Mouse (Mus musculus) thymus, adult 2 months (tissue): ENCODE data around the gene Klhl26. TPM values are rescaled to one million over a fixed set of nuclear protein-coding genes. Genes with fewer than 3 reads are reported as not detected.

Experiments used
- DNase-seq: peaks from one replicate; pipeline ENCODE4 v3.0.0; 2021
- H3K27ac ChIP-seq: fragments of 200-500 bp; 2 replicates; pipeline ENCODE4 v1.5.1; 2012; ENCODE audit warnings: low read length, control low read depth; ENCODE audit not compliant: control insufficient read depth, insufficient read depth
- H3K27me3 ChIP-seq: fragments of 200-500 bp; 2 replicates; pipeline ENCODE4 v1.6.1; 2012; ENCODE audit warnings: mild to moderate bottlenecking, low read length, moderate library complexity, mixed read lengths; ENCODE audit not compliant: control insufficient read depth, insufficient read depth
- H3K36me3 ChIP-seq: fragments of 200-500 bp; 2 replicates; pipeline ENCODE4 v1.6.1; 2012; ENCODE audit warnings: mild to moderate bottlenecking, low read length, moderate library complexity; ENCODE audit not compliant: control insufficient read depth, insufficient read depth
- H3K4me1 ChIP-seq: fragments of 200-500 bp; replicated peaks from 2 replicates; pipeline ENCODE4 v1.6.1; 2012; ENCODE audit warnings: low read length; ENCODE audit not compliant: control insufficient read depth, insufficient read depth
- H3K4me3 ChIP-seq: fragments of 200-500 bp; 2 replicates; pipeline ENCODE4 v1.5.1; 2012; ENCODE audit warnings: mild to moderate bottlenecking, low read length, control low read depth, moderate library complexity; ENCODE audit not compliant: control insufficient read depth, insufficient read depth
- CTCF ChIP-seq: fragments of 200-500 bp; IDR thresholded peaks from 2 replicates; pipeline ENCODE4 v1.5.1; 2012; ENCODE audit warnings: mild to moderate bottlenecking, control low read depth, low read length, moderate library complexity, borderline replicate concordance; ENCODE audit not compliant: control insufficient read depth, poor library complexity, insufficient read depth; ENCODE audit errors: extremely low read depth
- POLR2A ChIP-seq: fragments of 200-500 bp; IDR thresholded peaks from 2 replicates; pipeline ENCODE4 v1.6.1; 2012; ENCODE audit warnings: mild to moderate bottlenecking, low read length, control low read depth, moderate library complexity; ENCODE audit not compliant: control insufficient read depth, poor library complexity, insufficient read depth; ENCODE audit errors: extremely low read depth
- WGBS: fragments of 180-500 bp; shearing (Covaris S2); methylation state at CpG from one replicate; pipeline ENCODE4 v1.1.7; 2018; 5-methylcytosine and 5-hydroxymethylcytosine counted together
- polyA plus RNA-seq: library from polyadenylated mRNA; depleted of rRNA; stranded (reverse); fragments of >200 nt; gene quantifications from 2 replicates; pipeline ENCODE4 v1.2.3, GENCODE M21; 2012

Gene Klhl26
- polyA plus RNA-seq, 1 experiment: 44.6 TPM

GRCm38 (mm10) chr8:70445988-70446387, 30.8 kb downstream of the Klhl26 start:
- Histone ChIP-seq H3K4me3 (no peak overlapping the region), H3K4me1 (peaks cover 11% of the 10 kb centered on the region), H3K27me3 (no peaks in the 10 kb centered on the region), H3K27ac (no peak overlapping the region), H3K36me3 (no peaks in the 10 kb centered on the region)
- TF ChIP-seq CTCF (no peak), POLR2A (no peak)
- 82% methylated on average over 1 of the region's 1 CpGs for WGBS
- no peak for DNase-seq

DNA sequence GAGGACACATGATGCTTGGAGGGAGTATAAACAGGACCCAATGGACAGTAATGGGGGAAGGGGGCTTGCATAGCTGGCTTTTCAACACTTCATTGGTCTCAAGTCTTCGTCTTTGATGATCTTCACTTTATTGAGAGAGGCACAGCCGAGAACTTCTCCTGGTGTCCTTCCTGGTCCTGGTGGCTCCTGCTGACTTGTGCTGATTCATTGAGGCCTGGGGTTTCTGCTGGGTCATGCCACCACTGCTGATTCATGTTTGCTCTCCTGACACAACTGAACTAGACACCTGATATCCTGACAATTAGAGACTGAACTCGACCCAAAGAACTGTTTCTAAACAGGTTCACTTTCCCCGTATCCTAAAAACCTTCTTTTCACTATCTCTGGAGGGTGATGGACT, 33.4 kb downstream of the Klhl26 start:
- Histone ChIP-seq H3K4me1 (peaks cover 9% of the 10 kb centered on the region), H3K36me3 (no peaks in the 10 kb centered on the region), H3K27ac (no peak overlapping the region), H3K4me3 (no peak overlapping the region), H3K27me3 (no peaks in the 10 kb centered on the region)
- WGBS: 70% methylated on average over 4 of the region's 4 CpGs
- no peak for TF ChIP-seq CTCF
- TF ChIP-seq POLR2A: no peak
- no peak for DNase-seq

DNA sequence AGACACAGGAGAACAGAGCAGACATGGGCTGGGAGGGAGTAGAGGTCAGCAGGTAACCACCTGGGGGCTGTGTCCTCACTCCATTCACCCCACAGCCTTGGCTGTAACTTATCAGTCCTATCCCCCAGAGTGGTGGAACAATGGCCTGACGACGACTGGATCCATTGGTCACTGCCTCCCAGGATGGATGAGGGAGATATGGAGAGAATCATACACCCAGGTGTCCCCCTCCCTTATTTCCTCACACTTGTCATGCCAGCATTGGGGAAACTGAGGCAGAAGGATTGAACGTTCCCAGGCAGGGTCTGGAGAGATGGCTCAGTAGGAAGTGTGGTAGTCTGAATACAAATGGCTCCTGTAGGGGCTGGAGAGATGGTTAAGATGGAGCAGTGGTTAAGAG, 35.2 kb downstream of the Klhl26 start:
- Histone ChIP-seq H3K36me3 (no peaks in the 10 kb centered on the region), H3K4me1 (peaks cover 10% of the 10 kb centered on the region), H3K27me3 (no peaks in the 10 kb centered on the region), H3K4me3 (no peak overlapping the region), H3K27ac (no peak overlapping the region)
- no peak for DNase-seq
- WGBS: 88% methylated on average over 3 of the region's 3 CpGs
- TF ChIP-seq POLR2A: no peak
- no peak for TF ChIP-seq CTCF

- peaks cover 10% of the 10 kb centered on the region for H3K4me1 ChIP-seq
- no peak overlapping the region for H3K27ac ChIP-seq
- TF ChIP-seq POLR2A: no peak
- TF ChIP-seq CTCF: no peak
Measured at GRCm38 (mm10) chr8:70440246-70440645, 36.5 kb downstream of the Klhl26 start.

GRCm38 (mm10) chr8:70439848-70440179, 37.0 kb downstream of the Klhl26 start:
- WGBS: 3% methylated on average over 7 of the region's 7 CpGs
- Histone ChIP-seq H3K36me3 (no peaks in the 10 kb centered on the region), H3K27me3 (no peaks in the 10 kb centered on the region), H3K4me1 (peaks cover 10% of the 10 kb centered on the region), H3K4me3 (peak overlapping the region; percentile 43), H3K27ac (no peak overlapping the region)
- DNase-seq: no peak
- no peak for TF ChIP-seq POLR2A
- no peak for TF ChIP-seq CTCF

More at GRCm38 (mm10) chr8:70440246-70440645, 36.5 kb downstream of the Klhl26 start:
- Histone ChIP-seq H3K4me3 (no peak overlapping the region), H3K36me3 (no peaks in the 10 kb centered on the region), H3K27me3 (no peaks in the 10 kb centered on the region)
- no peak for DNase-seq
- 75% methylated on average over 3 of the region's 3 CpGs for WGBS

DNA sequence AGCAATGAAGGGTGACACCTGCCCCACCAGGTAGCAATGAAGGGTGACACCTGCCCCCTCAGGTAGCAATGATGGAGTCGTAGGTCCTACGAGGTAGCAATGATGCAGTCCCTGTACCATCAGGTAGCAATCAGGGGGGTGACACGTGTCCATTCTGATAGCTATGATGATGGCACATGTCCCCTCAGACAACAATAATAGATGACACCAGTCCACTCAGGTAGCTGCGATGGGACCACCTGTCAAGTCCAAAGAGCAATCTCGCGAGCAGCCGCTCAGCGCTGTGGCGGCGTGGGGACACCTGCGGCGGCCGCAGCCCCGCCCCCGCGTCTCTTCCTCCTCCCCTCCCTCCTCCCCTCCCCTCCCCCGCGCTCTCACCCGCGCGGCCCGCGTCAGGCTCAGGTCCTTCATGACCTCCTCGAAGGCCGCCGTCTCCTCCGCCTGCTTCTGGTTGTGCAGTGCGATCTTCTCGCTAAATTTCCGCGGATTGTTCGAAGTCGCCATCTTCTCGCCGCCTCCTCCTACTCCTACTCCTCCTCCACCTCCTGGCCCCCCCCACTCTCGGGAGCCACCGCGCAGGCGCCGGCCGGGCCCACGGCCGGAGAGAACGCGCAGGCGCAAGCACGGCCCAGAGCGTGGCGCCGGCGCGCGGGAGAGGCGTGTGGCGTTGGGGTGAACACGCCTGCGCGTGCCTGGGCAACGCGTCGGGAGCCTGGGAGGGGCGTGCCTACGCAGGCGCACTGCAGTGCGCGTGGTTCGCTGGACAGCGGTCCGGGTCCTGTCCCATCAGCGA, 37.5 kb downstream of the Klhl26 start, which contains the start of gene Crtc1:
TSS of gene Crtc1 (minus strand) at position 525 of the 793 bp plus-strand sequence.
- WGBS: under 1% methylated on average over 69 of the region's 70 CpGs

More for the DNA sequence above, 37.5 kb downstream of the Klhl26 start, which contains the start of gene Crtc1:
- H3K4me1 ChIP-seq: peaks cover 10% of the 10 kb centered on the region
- H3K36me3 ChIP-seq: no peaks in the 10 kb centered on the region
- peak within 1 kb of the TSS; percentile 68 for H3K4me3 ChIP-seq
- peak; percentile 98 for DNase-seq
- H3K27ac ChIP-seq: peak within 1 kb of the TSS; percentile 51
- peak; percentile 64 for TF ChIP-seq POLR2A
- peak; percentile 68; the same call in 1 of the 2 replicates for TF ChIP-seq CTCF
- H3K27me3 ChIP-seq: no peaks in the 10 kb centered on the region
